Mouse (Mus musculus) erythroblast, embryonic 14.5 days (primary cell): ENCODE measurements at regions not wholly inside any gene's neighbourhood (a gene's known extent, or its start where the extent isn't known, plus 50 kb on each side); places are given as distances from the start of the nearest gene placed in this dataset.

ENCODE experiments used
- GATA1 ChIP-seq: IDR thresholded peaks from 2 replicates; pipeline ENCODE4 v1.6.1; 2012; ENCODE audit warnings: low read length, inconsistent platforms, mixed read lengths
- TAL1 ChIP-seq: IDR thresholded peaks from 3 replicates; pipeline ENCODE4 v1.6.1; 2012; ENCODE audit warnings: low read length, inconsistent platforms, mixed read lengths

DNA sequence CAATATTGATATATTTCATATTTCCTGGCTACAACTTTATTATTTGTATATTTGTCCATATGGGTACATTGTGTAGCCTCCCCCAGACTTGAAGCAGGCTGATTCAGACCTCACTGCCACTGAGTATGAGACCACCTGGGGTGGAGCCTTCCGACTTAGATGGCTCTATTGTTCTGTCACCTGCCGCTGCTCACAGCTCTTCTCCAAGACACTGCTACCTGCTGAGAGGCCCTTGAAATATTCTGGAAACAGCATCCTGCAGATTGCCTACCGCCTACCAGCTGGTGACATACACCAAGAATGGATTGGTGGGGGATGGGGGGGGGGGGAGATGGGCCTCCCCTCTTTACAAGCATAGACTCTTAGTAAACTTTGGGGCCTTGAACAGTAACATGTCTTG is 2778.7 kb downstream of the Gm37988 start:
- TF ChIP-seq GATA1, result no peak
- no peak for TF ChIP-seq TAL1
